Mouse (Mus musculus): ENCODE measurements around the gene Wdr60. TPM values are rescaled to one million over a fixed set of nuclear protein-coding genes. Genes with fewer than 3 reads are reported as not detected.

Wdr60 gene
- polyA plus RNA-seq, 1 experiment from 2014 or later = 22.8 TPM

DNA sequence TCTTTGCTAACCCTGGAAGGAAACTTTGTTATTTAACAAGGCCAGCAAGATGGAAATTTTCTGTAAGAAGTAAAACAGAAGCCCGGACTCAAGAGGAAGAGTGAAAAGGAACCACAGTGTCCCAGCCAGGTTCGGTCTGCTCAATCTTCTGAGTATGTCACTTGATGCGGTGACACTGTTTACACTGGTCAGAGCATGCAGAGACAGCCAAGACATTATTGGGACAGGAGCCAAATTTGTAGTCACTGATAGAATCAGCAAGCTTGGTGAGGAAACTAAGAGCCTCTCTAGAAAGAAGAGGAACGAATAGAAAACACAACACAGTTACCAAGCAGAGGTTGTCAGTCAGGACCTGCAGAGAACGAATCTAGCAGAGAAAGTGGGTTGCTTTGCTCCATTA lies 93.2 kb downstream of the Wdr60 start:
- no peak overlapping the region for H3K27ac ChIP-seq
- no peaks in the 10 kb centered on the region for H3K36me3 ChIP-seq
- no peaks in the 10 kb centered on the region for H3K9me3 ChIP-seq
- WGBS = 86% methylated on average over 5 of the region's 5 CpGs
- no peaks in the 10 kb centered on the region for H3K27me3 ChIP-seq
- 0 out of 2 replicates have a peak, but pooled peaks cover 3% of the 10 kb centered on the region for H3K4me1 ChIP-seq (replicated peaks)
- H3K4me3 ChIP-seq = no peak overlapping the region
- H3K9ac ChIP-seq = no peak overlapping the region
- no peak for ATAC-seq (ENCODE audit: low FRiP score)
- H3K4me2 ChIP-seq = no peak overlapping the region

DNA sequence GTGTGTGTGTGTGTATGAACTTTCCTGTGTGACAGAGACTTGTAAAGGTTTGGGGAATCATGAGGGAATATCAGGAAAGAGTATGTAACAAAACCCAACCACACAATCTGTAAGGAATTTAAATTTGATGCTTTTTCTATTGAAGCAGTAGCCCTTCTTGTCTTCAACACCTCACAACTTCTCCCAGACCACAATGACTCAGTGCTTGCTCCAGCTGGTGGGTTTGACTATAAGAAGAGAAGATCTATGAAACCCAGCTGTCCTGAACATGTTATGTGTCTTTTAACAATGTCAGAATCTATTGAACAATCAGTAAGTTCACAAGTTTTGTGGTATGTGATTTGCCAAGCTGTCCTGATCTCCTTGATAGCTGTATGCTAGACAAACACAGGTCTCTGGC lies 97.5 kb downstream of the Wdr60 start:
- H3K27me3 ChIP-seq = no peaks in the 10 kb centered on the region
- no peaks in the 10 kb centered on the region for H3K4me1 ChIP-seq (replicated peaks)
- no peak overlapping the region for H3K27ac ChIP-seq
- no peaks in the 10 kb centered on the region for H3K9me3 ChIP-seq
- no peak overlapping the region for H3K9ac ChIP-seq
- H3K4me3 ChIP-seq = no peak overlapping the region
- H3K4me2 ChIP-seq = no peak overlapping the region
- no peaks in the 10 kb centered on the region for H3K36me3 ChIP-seq
- no peak for ATAC-seq (ENCODE audit: low FRiP score)

DNA sequence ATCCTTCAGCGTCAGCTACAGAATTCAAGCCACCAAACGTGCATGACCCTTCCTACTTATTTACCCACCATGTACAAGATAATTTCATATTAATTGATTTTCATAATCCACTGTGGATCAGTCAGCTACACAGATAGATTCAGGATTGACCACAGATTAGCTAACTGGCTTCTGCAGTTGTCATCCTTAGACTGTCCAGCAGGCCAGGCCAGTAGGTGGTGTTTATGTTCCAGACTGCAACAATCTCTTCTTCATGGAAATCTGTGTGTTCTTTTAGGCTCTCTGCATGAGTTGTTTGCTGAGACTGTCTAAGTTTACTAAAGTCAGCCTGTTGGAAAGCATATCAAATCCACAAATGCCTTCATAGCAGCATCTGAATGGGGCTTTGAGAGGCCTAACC lies 103.1 kb downstream of the Wdr60 start:
- Histone ChIP-seq H3K27ac (no peak overlapping the region), H3K27me3 (no peaks in the 10 kb centered on the region), H3K4me2 (no peak overlapping the region), H3K4me1 (replicated peaks) (no peaks in the 10 kb centered on the region), H3K9ac (no peak overlapping the region), H3K9me3 (no peaks in the 10 kb centered on the region), H3K36me3 (no peaks in the 10 kb centered on the region), H3K4me3 (no peak overlapping the region)
- WGBS = 90% methylated on average over 2 of the region's 2 CpGs
- no peak for ATAC-seq (ENCODE audit: low FRiP score)

DNA sequence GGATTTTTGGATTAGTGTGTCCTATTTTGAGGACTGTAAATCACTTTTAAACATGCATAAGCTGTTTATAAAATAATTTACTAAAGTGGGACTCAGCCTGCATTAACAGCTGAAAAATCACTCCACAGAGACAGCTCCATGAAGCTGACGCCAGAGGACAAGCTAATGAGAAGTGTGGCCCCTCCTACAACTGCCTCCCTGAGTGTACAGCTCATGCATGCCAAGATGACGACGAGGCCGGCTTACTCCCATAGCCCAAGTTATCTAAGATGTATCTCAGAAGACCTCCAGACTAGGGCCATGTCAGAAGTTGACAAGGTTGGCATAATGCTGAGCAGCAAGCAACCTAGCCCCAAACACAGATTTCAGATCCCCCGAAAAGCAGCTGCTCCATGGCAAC lies 103.6 kb downstream of the Wdr60 start:
- no peak for ATAC-seq (ENCODE audit: low FRiP score)
- Histone ChIP-seq H3K9ac (no peak overlapping the region), H3K27me3 (no peaks in the 10 kb centered on the region), H3K4me1 (replicated peaks) (no peaks in the 10 kb centered on the region), H3K4me3 (no peak overlapping the region), H3K36me3 (no peaks in the 10 kb centered on the region), H3K4me2 (no peak overlapping the region), H3K9me3 (no peaks in the 10 kb centered on the region), H3K27ac (no peak overlapping the region)
- WGBS = 89% methylated on average over 5 of the region's 5 CpGs

DNA sequence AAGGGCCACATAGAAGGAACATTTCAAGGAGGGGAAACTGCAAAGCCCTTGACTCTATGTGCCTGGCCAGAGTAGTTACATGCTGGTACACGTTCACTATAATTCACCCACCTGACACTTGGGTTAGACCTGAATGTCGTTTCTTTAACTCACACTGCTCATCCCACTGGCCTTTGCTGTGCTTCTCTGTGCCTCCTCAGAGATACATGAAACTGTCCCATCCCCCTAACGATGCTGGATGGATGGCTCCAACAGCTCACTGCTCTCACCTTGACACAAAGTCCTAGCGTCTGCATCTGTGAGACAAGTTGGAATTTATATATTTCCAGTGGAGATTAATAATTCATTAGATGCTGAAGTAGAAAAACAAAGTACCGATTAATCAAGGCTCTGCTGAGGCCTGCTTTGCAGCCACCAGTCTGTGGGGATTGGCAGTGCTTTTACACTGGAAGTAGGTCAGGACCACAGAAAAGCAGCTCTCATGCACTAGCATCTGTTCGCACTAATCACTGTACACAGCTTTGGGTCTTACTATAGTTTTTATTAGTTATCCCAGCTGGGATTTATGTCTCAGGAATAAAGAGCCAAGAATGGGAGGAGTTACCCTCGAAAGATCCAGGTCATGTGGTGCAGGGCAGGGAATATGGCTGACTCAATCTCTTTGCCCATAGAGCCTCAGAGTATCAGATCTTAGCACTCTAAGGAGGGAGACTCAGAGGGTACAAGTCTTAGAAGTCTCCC lies 105.9 kb downstream of the Wdr60 start:
- no peaks in the 10 kb centered on the region for H3K4me1 ChIP-seq (replicated peaks)
- H3K27me3 ChIP-seq = no peaks in the 10 kb centered on the region
- no peak overlapping the region for H3K4me2 ChIP-seq
- WGBS = 84% methylated on average over 7 of the region's 7 CpGs
- no peak overlapping the region for H3K4me3 ChIP-seq
- H3K36me3 ChIP-seq = no peaks in the 10 kb centered on the region
- H3K9me3 ChIP-seq = no peaks in the 10 kb centered on the region
- ATAC-seq (ENCODE audit: low FRiP score) = peak; percentile 36; the same call in 1 of the 2 replicates
- H3K9ac ChIP-seq = no peak overlapping the region
- H3K27ac ChIP-seq = no peak overlapping the region

Small RNA genes lying within 50 kb of the gene (microRNA-seq; reads per million reads assigned to microRNA genes)
- gene Gm23190 = not detected

Other genes starting within 250 kb of the Wdr60 start
- 56.0 and 59.3 TPM in 2 replicates for gene Zfp386, start 215.3 kb downstream of the Wdr60 start, polyA plus RNA-seq (2015; fragmentation: Nextera tagmentation; extraction: Ambion mirVana)
- 0.51 and 0.53 TPM in 2 replicates for gene Vipr2, start 185.3 kb downstream of the Wdr60 start, polyA plus RNA-seq (2015; fragmentation: Nextera tagmentation; extraction: Ambion mirVana)
- gene Gm11027, start 12.4 kb upstream of the Wdr60 start, polyA plus RNA-seq (2015; fragmentation: Nextera tagmentation; extraction: Ambion mirVana) = not detected in 2 replicates
- 11.7 and 11.9 TPM in 2 replicates for gene Esyt2, start 18.2 kb upstream of the Wdr60 start, polyA plus RNA-seq (2015; fragmentation: Nextera tagmentation; extraction: Ambion mirVana)
- 9.0 and 9.3 TPM in 2 replicates for gene Ncapg2, start 142.4 kb upstream of the Wdr60 start, polyA plus RNA-seq (2015; fragmentation: Nextera tagmentation; extraction: Ambion mirVana)
- 10.3 and 12.1 TPM in 2 replicates for gene Ptprn2, start 222.7 kb upstream of the Wdr60 start, polyA plus RNA-seq (2015; fragmentation: Nextera tagmentation; extraction: Ambion mirVana)

All from hindbrain, embryonic 13.5 days (tissue).